Mouse (Mus musculus) ES-Bruce4 (cell line): Measurements from ENCODE around the gene Pars2. TPM values are rescaled to one million over a fixed set of nuclear protein-coding genes. Genes with fewer than 3 reads are reported as not detected.

Source experiments
- H3K27ac ChIP-seq: 2 replicates; pipeline ENCODE4 v1.5.1; 2012; ENCODE audit warnings: low read length, inconsistent platforms; ENCODE audit not compliant: insufficient read depth
- H3K27me3 ChIP-seq: 2 replicates; pipeline ENCODE4 v1.6.1; 2012; ENCODE audit warnings: mild to moderate bottlenecking, low read length, inconsistent platforms; ENCODE audit not compliant: control insufficient read depth, poor library complexity, insufficient read depth, severe bottlenecking
- H3K36me3 ChIP-seq: 2 replicates; pipeline ENCODE4 v1.6.1; 2012; ENCODE audit warnings: inconsistent platforms, mild to moderate bottlenecking, low read length, moderate library complexity; ENCODE audit not compliant: control insufficient read depth, poor library complexity, insufficient read depth, severe bottlenecking
- H3K4me1 ChIP-seq: one replicate; pipeline ENCODE4 v1.8.1; 2011; ENCODE audit warnings: low read length; ENCODE audit not compliant: control insufficient read depth, insufficient read depth
- H3K4me3 ChIP-seq: 2 replicates; pipeline ENCODE4 v1.5.1; 2011; ENCODE audit warnings: low read depth, mild to moderate bottlenecking, low read length
- H3K9ac ChIP-seq: 2 replicates; pipeline ENCODE4 v1.6.1; 2012; ENCODE audit warnings: low read depth, mild to moderate bottlenecking, inconsistent platforms; ENCODE audit not compliant: poor library complexity, severe bottlenecking
- H3K9me3 ChIP-seq: replicated peaks from 2 replicates; pipeline ENCODE4 v1.6.1; 2012; ENCODE audit warnings: mild to moderate bottlenecking, low read length, inconsistent platforms; ENCODE audit not compliant: control insufficient read depth, poor library complexity, insufficient read depth, severe bottlenecking
- CTCF ChIP-seq: IDR thresholded peaks from one replicate; pipeline ENCODE4 v1.8.1; 2011; ENCODE audit warnings: low read depth, low read length
- EP300 ChIP-seq: IDR thresholded peaks from 2 replicates; pipeline ENCODE4 v1.6.1; 2011; ENCODE audit warnings: low read depth, low read length; ENCODE audit not compliant: insufficient read depth
- POLR2A ChIP-seq: IDR thresholded peaks from one replicate; pipeline ENCODE4 v1.8.1; 2011; ENCODE audit warnings: low read length; ENCODE audit not compliant: insufficient read depth
- polyA plus RNA-seq: library from polyadenylated mRNA; stranded (reverse); fragments of >200 nt; gene quantifications from 2 replicates; pipeline ENCODE4 v1.2.4, GENCODE M21; 2011; ENCODE audit warnings: low read depth; ENCODE audit not compliant: missing spikeins, insufficient read depth, insufficient read length

Pars2 gene
- polyA plus RNA-seq, 1 experiment = 10.0 TPM

- H3K9me3 ChIP-seq = no peaks in the 10 kb centered on the region
- peaks cover 2% of the 10 kb centered on the region for H3K4me1 ChIP-seq
- H3K9ac ChIP-seq = peak within 1 kb of the TSS; percentile 51
- H3K27ac ChIP-seq = no peak within 1 kb of the TSS
- no peaks in the 10 kb centered on the region for H3K36me3 ChIP-seq
- H3K27me3 ChIP-seq = no peaks in the 10 kb centered on the region
- H3K4me3 ChIP-seq = peak within 1 kb of the TSS; percentile 61
- TF ChIP-seq CTCF (no peak), EP300 (0 out of 2 replicates have a peak, but pooled peaks have one; percentile 27), POLR2A (no peak)
Observed at GRCm38 (mm10) chr4:106622030-106622493, 28.8 kb upstream of the Pars2 start, which contains the start of gene Ttc22. TSS of gene Ttc22 (plus strand) at chr4:106622432.

DNA sequence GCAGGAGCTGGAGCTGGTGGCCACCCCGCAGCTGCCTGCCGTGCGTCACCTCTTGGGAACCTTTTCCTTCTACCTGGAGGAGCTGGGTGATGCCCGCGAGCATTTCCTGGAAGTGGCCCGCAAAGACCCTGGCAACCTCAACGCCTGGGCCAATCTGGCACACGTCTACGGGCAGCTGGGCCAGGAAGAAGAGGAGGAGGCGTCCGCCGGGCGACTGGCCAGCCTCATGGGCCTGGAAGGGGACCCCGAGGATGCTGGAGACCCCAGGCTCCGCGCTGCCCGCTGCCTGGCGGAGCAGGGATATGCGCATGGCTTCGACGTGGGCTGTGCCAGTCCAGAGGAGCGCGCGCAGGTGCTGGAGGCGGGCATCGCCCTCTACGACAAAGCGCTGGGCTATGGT is 28.2 kb upstream of the Pars2 start:
- H3K36me3 ChIP-seq = no peaks in the 10 kb centered on the region
- no peak overlapping the region for H3K27ac ChIP-seq
- peak overlapping the region; percentile 61 for H3K4me3 ChIP-seq
- H3K9me3 ChIP-seq = no peaks in the 10 kb centered on the region
- peak overlapping the region; percentile 51 for H3K9ac ChIP-seq
- peaks cover 2% of the 10 kb centered on the region for H3K4me1 ChIP-seq
- H3K27me3 ChIP-seq = no peaks in the 10 kb centered on the region
- TF ChIP-seq CTCF (no peak), EP300 (no peak), POLR2A (no peak)

DNA sequence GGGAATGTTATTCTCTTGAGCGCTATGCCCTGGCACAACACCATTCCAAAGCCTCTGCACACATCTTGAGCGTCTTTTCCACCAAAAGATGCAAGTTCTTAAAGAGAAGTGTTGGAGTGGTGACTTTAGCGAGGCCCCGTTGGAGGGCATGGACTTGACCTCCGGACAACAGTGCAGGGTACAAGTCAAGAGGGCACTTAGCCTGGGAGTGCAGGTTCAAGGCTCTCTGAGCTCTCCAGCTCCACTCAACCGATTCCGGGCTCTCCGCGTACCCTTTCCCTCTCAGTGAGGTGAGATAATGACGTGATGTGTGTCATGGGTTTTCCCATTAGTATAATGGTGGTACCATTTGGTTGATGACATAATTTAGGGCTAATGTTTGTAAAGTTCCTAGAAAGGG is 26.6 kb upstream of the Pars2 start:
- Histone ChIP-seq H3K36me3 (no peaks in the 10 kb centered on the region), H3K9me3 (no peaks in the 10 kb centered on the region), H3K27me3 (no peaks in the 10 kb centered on the region), H3K27ac (no peak overlapping the region), H3K9ac (no peak overlapping the region), H3K4me1 (peaks cover 5% of the 10 kb centered on the region), H3K4me3 (no peak overlapping the region)
- TF ChIP-seq POLR2A (no peak), CTCF (no peak), EP300 (no peak)

GRCm38 (mm10) chr4:106627809-106628208 is 23.1 kb upstream of the Pars2 start:
- Histone ChIP-seq H3K9me3 (no peaks in the 10 kb centered on the region), H3K27me3 (no peaks in the 10 kb centered on the region)
- no peak for TF ChIP-seq CTCF
- TF ChIP-seq EP300 = no peak
- no peak for TF ChIP-seq POLR2A

GRCm38 (mm10) chr4:106628650-106629360 is 22.1 kb upstream of the Pars2 start:
- no peaks in the 10 kb centered on the region for H3K27me3 ChIP-seq
- TF ChIP-seq EP300 (no peak), POLR2A (no peak), CTCF (no peak)
- peaks cover 3% of the 10 kb centered on the region for H3K4me1 ChIP-seq
- H3K4me3 ChIP-seq = no peak overlapping the region
- H3K27ac ChIP-seq = no peak overlapping the region
- H3K9ac ChIP-seq = no peak overlapping the region
- H3K9me3 ChIP-seq = no peaks in the 10 kb centered on the region
- H3K36me3 ChIP-seq = no peaks in the 10 kb centered on the region

More at GRCm38 (mm10) chr4:106627809-106628208, 23.1 kb upstream of the Pars2 start:
- Histone ChIP-seq H3K4me3 (no peak overlapping the region), H3K4me1 (peaks cover 3% of the 10 kb centered on the region), H3K27ac (no peak overlapping the region), H3K36me3 (no peaks in the 10 kb centered on the region), H3K9ac (no peak overlapping the region)

DNA sequence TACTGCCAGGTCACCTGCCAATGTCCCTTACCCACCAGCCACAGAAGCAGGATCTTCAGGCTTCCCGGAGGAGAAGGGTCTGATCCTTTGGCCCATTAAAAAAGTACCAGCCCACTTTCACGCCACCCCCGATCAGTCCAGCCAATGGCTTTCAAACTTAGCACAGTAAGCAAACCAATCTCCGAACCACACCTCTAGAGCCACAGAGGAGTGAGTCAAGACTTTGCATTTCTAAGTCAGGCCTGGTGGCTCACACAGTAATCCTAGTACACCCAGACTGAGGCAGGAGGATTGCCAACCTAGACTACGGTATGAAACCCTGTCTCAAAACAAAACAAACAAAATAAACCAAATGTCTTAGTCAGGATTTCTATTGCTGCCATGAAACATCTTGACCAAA is 21.5 kb upstream of the Pars2 start:
- no peak overlapping the region for H3K27ac ChIP-seq
- no peak overlapping the region for H3K4me3 ChIP-seq
- no peaks in the 10 kb centered on the region for H3K9me3 ChIP-seq
- H3K36me3 ChIP-seq = no peaks in the 10 kb centered on the region
- H3K27me3 ChIP-seq = no peaks in the 10 kb centered on the region
- peaks cover 3% of the 10 kb centered on the region for H3K4me1 ChIP-seq
- no peak overlapping the region for H3K9ac ChIP-seq
- TF ChIP-seq CTCF = no peak
- no peak for TF ChIP-seq EP300
- no peak for TF ChIP-seq POLR2A
